Mouse (Mus musculus) heart, postnatal 25 days (tissue): Measurements from ENCODE around the gene Sarnp. TPM values are rescaled to one million over a fixed set of nuclear protein-coding genes. Genes with fewer than 3 reads are reported as not detected.

Experiments
- total RNA-seq, 2 experiments: library from RNA; stranded (reverse); gene quantifications; 2 replicates each; pipeline ENCODE4 v1.2.3; 2021

Gene Sarnp
- total RNA-seq, 2 experiments from 2014 or later, result 38.7 to 44.0 TPM

Other genes starting within 250 kb of the Sarnp start
- 1 to 10 TPM; 8.3 to 8.6 TPM for gene Erbb3, start 227.7 kb upstream of the Sarnp start, total RNA-seq
- gene Rps26, start 190.6 kb upstream of the Sarnp start, total RNA-seq, result 100 to 1,000 TPM; 253 to 266 TPM
- gene Ikzf4, start 171.3 kb upstream of the Sarnp start, total RNA-seq, result 1 to 10 TPM in 1 of 2 experiments, under 1 TPM in 1; 0.52 to 1.2 TPM
- gene Suox, start 143.3 kb upstream of the Sarnp start, total RNA-seq, result 10 to 100 TPM; 22.1 to 23.1 TPM
- 10 to 100 TPM; 68.9 to 72.5 TPM for gene Rab5b, start 121.1 kb upstream of the Sarnp start, total RNA-seq
- under 1 TPM; 0.49 to 0.89 TPM for gene Pmel, start 113.1 kb upstream of the Sarnp start, total RNA-seq
- gene Cdk2, start 112.3 kb upstream of the Sarnp start, total RNA-seq, result 10 to 100 TPM; 12.7 to 15.7 TPM
- gene Dgka, start 72.5 kb upstream of the Sarnp start, total RNA-seq, result 10 to 100 TPM; 11.7 to 11.9 TPM
- 1 to 10 TPM; 6.8 to 8.6 TPM for gene Pym1, start 69.4 kb upstream of the Sarnp start, total RNA-seq
- 1 to 10 TPM; 3.1 to 3.2 TPM for gene Mmp19, start 26.4 kb upstream of the Sarnp start, total RNA-seq
- 10 to 100 TPM; 31.8 to 38.2 TPM for gene Dnajc14, start 13.3 kb upstream of the Sarnp start, total RNA-seq
- 1 to 10 TPM; 5.8 to 6.4 TPM for gene Tmem198b, start 13.0 kb upstream of the Sarnp start, total RNA-seq
- 1 to 10 TPM; 7.6 to 9.2 TPM for gene Ormdl2, start 4.3 kb downstream of the Sarnp start, total RNA-seq
- 1 to 10 TPM; 2.3 to 2.6 TPM for gene Gdf11, start 74.4 kb downstream of the Sarnp start, total RNA-seq
- gene Cd63, start 83.7 kb downstream of the Sarnp start, total RNA-seq, result 100 to 1,000 TPM; 110 to 123 TPM
- gene Rdh5, start 105.6 kb downstream of the Sarnp start, total RNA-seq, result 1 to 10 TPM; 5.0 to 7.9 TPM
- gene Bloc1s1, start 106.7 kb downstream of the Sarnp start, total RNA-seq, result 100 to 1,000 TPM; 183 to 185 TPM
- 100 to 1,000 TPM; 165 to 176 TPM for gene Itga7, start 116.5 kb downstream of the Sarnp start, total RNA-seq
- gene Mettl7b, start 143.7 kb downstream of the Sarnp start, total RNA-seq, result not detected
- not detected for gene Olfr9, start 172.1 kb downstream of the Sarnp start, total RNA-seq
- gene Olfr763, start 193.5 kb downstream of the Sarnp start, total RNA-seq, result not detected
- not detected for gene Olfr764-ps1, start 222.6 kb downstream of the Sarnp start, total RNA-seq
- not detected for gene Olfr765, start 232.7 kb downstream of the Sarnp start, total RNA-seq